Mouse (Mus musculus): ENCODE results near the gene Arcn1.

DNA sequence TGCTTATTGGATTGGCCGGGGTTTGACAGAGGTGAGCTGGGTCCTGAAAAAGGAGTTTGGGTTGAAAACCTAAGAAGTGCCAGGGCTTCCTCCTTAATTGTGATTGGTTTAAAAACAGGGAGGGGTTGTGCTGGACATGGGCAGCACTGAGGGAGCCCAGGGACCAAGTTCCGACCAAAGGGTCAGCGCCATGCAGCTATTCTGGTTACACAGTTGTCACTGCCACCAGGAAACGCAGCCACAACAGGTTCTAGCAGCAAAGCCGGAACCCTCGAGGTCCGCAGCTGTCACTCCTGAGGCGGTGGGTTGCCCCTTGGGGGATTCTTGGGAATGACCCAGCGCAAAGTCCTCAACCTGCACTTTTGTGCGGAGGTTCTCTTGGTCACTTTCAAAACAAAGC, 37.0 kb upstream of the Arcn1 start:
- no peak for TF ChIP-seq POLR2A (IDR thresholded peaks at IDR 0.05; ENCODE audit: low read depth, low read length)
- no peak for TF ChIP-seq CTCF (IDR thresholded peaks at IDR 0.05; ENCODE audit: extremely low read depth, insufficient read depth, insufficient read length, insufficient replicate concordance)

Measured in spleen, adult 2 months (tissue).